Mouse (Mus musculus): ENCODE results near the gene Gm5965.
"Not testable (repeated sequence)": the region's sequence is repeated elsewhere in the genome, so short reads cannot be mapped to it uniquely, and the experiment has no call there.

Gm5965 gene
- long read RNA-seq, experiment 1: 0 reads
- long read RNA-seq, experiment 2: 0 reads

DNA sequence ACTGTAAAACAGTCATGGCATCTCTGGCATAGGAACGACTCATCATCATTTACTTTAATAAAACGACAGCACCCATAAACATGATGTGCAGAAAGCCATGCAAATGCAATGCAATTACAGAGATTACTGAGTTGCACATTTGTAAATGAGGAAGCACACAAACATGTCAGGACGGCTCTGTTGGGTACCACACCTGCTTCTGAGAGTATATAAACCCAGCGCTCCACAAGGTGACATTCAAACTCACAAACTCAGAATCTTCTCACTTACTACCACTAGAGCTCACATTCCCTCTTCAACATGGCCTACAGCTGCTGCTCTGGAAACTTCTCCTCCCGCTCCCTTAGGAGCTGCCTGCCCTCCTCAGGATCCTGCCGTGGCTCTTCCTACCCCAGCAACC, at the start of gene Gm5965:
Gm5965 (plus strand) TSS at position 301 of the 400 bp plus-strand sequence.
- intact Hi-C loops (cut with DNase I): no loop called here

- intact Hi-C loops (cut with DNase I): no loop called here
Observed at GRCm38 (mm10) chr16:88728812-88729275, 48.9 kb upstream of the Gm5965 start, which contains the start of gene Krtap13-1. Krtap13-1 (plus strand) TSS chr16:88728862.

DNA sequence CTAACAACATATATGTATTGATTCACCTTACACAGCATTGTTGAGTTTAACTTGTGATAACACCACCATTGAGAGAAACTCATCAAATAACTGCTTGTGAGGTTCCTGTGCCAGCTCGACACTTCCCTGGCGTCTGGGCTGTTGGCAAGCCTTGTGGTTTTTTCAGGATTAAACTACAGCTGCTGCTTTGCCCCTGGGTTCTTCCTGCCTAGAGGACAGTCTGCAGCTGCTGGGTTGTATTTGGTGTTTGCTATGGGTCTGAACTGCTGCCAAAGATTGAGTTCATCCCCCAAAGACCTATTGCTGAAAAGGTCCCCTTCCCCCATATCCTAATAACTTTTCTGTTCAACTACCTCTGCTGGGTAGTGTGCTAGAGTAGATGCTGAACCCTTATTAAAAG, 42.3 kb upstream of the Gm5965 start:
- intact Hi-C loops (cut with DNase I): no loop called here

DNA sequence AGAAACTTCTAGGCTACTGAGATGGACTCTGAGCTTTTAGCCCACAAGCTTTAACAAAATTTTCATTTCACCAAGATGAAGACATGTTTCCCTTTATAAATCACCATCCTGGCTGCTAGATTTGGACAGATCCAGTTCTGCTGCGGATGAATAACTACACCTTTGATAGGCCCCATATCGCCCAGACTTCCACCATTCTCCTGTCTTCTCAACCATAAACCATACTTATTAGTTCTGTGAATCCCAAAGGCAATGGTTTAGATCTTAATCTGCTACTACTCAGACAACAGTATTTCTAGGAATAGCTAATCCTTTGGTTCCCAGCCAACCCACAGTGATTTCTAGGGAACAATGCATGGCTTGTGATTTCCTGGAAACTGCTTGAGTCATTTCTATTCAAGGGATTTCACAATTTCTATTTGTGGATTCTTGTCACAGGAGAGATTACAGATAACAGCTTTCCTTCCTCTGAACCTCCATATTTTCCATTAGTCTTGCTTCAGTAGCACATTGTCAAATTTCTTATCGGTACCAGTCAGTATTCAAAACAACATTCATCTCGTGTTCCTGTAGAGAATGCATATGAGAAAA, 32.9 kb upstream of the Gm5965 start:
- intact Hi-C loops (cut with DNase I): no loop called here

- intact Hi-C loops (cut with DNase I): no loop called here
Observed at GRCm38 (mm10) chr16:88747943-88748342, 29.8 kb upstream of the Gm5965 start.

DNA sequence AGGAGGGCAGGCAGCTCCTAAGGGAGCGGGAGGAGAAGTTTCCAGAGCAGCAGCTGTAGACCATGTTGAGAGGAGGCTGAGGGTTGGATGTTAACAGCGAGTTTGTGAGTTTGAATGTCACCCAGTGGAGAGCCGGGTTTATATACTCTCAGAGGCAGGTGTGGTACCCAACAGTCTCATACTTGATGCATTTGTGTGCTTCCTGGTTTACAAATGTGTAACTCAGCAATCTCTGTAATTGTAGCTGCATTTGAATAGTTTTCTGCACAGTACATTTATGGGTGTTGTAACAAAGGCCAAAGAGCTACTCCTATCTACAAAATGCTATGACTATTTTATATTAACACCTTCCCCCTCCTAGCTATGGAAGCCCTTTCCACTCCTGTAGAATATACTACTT, 26.2 kb upstream of the Gm5965 start, which contains the start of gene Krtap13:
Krtap13 (minus strand) TSS at position 101 of the 400 bp plus-strand sequence.
- intact Hi-C loops (cut with DNase I): not testable (repeated sequence)

DNA sequence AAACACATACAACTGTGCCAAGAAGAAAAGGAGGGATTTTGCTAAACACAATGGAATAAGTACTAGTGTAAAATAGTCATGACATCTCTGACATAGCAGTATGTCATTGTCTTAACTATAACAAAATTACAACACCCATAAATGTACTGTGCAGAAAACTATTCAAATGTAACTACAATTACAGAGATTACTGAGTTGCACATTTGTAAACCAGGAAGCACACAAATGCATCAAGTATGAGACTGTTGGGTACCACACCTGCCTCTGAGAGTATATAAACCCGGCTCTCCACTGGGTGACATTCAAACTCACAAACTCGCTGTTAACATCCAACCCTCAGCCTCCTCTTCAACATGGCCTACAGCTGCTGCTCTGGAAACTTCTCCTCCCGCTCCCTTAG, 19.1 kb upstream of the Gm5965 start, which contains the start of gene 2310034C09Rik:
2310034C09Rik (plus strand) TSS at position 301 of the 400 bp plus-strand sequence.
- intact Hi-C loops (cut with DNase I): not testable (repeated sequence)

GRCm38 (mm10) chr16:88774106-88774505, 3.6 kb upstream of the Gm5965 start, which contains the start of gene 2310057N15Rik:
2310057N15Rik (minus strand) TSS chr16:88774206.
- intact Hi-C loops (cut with DNase I): no loop called here

GRCm38 (mm10) chr16:88786786-88787185, 9.1 kb downstream of the Gm5965 start:
- intact Hi-C loops (cut with DNase I): no loop called here

GRCm38 (mm10) chr16:88811827-88812226, 34.1 kb downstream of the Gm5965 start, which contains the start of gene Gm20741:
Gm20741 (minus strand) TSS chr16:88812220.
- intact Hi-C loops (cut with DNase I): no loop called here

- intact Hi-C loops (cut with DNase I): loop anchor here (10.0 kb wide), 1 partner anchor 445 kb away; no protein-coding TSS in a partner anchor
Observed at GRCm38 (mm10) chr16:88820066-88820465, 42.4 kb downstream of the Gm5965 start, which contains the start of gene Krtap15. Krtap15 (plus strand) TSS chr16:88820215.

- intact Hi-C loops (cut with DNase I): loop anchor here (10.0 kb wide), 1 partner anchor 449 kb away; no protein-coding TSS in a partner anchor
Observed at GRCm38 (mm10) chr16:88823736-88824135, 46.0 kb downstream of the Gm5965 start.

GRCm38 (mm10) chr16:88826095-88826652, 48.5 kb downstream of the Gm5965 start, which contains the start of gene Krtap14:
Krtap14 (minus strand) TSS chr16:88826145.
- intact Hi-C loops (cut with DNase I): loop anchor here (10.0 kb wide), 1 partner anchor 451 kb away; no protein-coding TSS in a partner anchor

GRCm38 (mm10) chr16:88826978-88827377, 49.3 kb downstream of the Gm5965 start:
- intact Hi-C loops (cut with DNase I): loop anchor here (10.0 kb wide), 1 partner anchor 452 kb away; no protein-coding TSS in a partner anchor
